Mouse (Mus musculus): Measurements from ENCODE around the gene Nol10.

DNA sequence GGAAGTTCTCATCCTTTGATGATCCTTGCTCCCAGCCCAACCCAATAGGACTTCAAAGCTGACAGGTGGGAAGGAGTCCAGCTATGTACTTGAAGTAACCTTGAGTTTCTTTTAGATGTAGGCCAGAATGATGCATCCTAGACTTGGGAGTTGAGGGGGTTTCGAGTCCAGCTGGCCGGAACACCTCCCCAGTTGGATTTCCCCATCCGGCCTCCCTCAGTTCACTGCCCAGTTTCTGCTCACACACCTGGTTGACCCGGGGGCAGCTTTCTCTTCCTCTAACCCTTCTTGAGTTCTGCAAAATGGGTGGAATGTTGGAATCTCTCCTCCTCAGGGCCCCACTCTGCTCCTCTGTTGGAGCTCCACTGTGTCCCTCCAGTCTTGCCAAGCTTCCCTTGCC, 85.5 kb downstream of the Nol10 start:
- TF ChIP-seq POLR2A (IDR thresholded peaks at IDR 0.05; ENCODE audit: borderline replicate concordance, low read depth, low read length) (no peak), CTCF (IDR thresholded peaks at IDR 0.05; ENCODE audit: low read depth, low read length) (no peak)

All from bone marrow macrophage, adult 2 months (primary cell).